Comparison of ENCODE assay signal across 18 mouse cellular contexts in the genomic region with DNA sequence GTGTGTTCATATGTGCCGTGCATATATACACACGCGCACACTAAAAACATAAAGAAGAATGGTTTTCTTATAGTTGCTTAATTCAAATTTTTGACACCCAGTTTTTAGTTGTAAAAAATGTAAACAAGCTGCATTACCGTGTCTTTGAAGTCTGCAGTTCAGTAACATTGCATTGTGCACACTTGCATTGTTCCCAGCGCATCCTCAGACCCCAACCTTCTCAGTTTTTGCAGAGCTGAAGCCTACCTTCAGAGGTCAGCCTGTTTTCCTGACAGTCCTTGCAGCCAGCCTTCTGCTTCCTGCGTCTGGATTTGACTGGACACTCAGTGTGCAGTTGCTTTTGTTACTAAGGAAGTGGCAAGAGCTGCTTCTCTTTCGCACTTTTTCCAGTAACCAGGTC.
"Had no signal": no experiment of that assay in that cellular context is flagged by ENCODE, and none has a peak within 500 bp of the region (broad histone marks: within the 10 kb centered on the region; RNA-seq: fewer than 3 reads in every experiment).

No protein-coding gene starts in this region.

- H3K4me1 ChIP-seq: midbrain, embryonic 12.5 days; neural tube, embryonic 15.5 days; stomach, embryonic 15.5 days had no signal

- H3K4me3 ChIP-seq: midbrain, embryonic 12.5 days; myocyte; neural tube, embryonic 13.5 days; neural tube, embryonic 15.5 days; stomach, embryonic 15.5 days had no signal

- H3K4me2 ChIP-seq: lung, embryonic 14.5 days; midbrain, embryonic 12.5 days; neural tube, embryonic 13.5 days; neural tube, embryonic 15.5 days; stomach, embryonic 15.5 days had no signal

- H3K9me3 ChIP-seq: midbrain, embryonic 12.5 days; neural tube, embryonic 13.5 days; neural tube, embryonic 15.5 days; stomach, embryonic 15.5 days had no signal

- H3K27me3 ChIP-seq: midbrain, embryonic 12.5 days; neural tube, embryonic 13.5 days; neural tube, embryonic 15.5 days; stomach, embryonic 15.5 days had no signal

- DNase-seq: lung, adult 18-20 months; lung, embryonic 14.5 days; lung, postnatal 10 days; lung, postnatal 4 days; midbrain, embryonic 14.5 days; right cerebral cortex, adult 18-20 months; right cerebral cortex, postnatal 25 days; right cerebral cortex, postnatal 4 days; spleen, adult 18-20 months; thymus, adult 18-20 months; thymus, postnatal 14 days; thymus, postnatal 36 days had no signal

- H3K9ac ChIP-seq: liver, embryonic 14.5 days; lung, embryonic 14.5 days; midbrain, embryonic 12.5 days; neural tube, embryonic 13.5 days; neural tube, embryonic 15.5 days; stomach, embryonic 15.5 days had no signal

- H3K27ac ChIP-seq: liver, embryonic 14.5 days; midbrain, embryonic 12.5 days; neural tube, embryonic 13.5 days; neural tube, embryonic 15.5 days; stomach, embryonic 15.5 days had no signal

- H3K36me3 ChIP-seq: midbrain, embryonic 12.5 days; stomach, embryonic 15.5 days had no signal
